Mouse (Mus musculus) liver, adult 2 months (tissue): ENCODE measurements around the gene Hpcal1. TPM values are rescaled to one million over a fixed set of nuclear protein-coding genes. Genes with fewer than 3 reads are reported as not detected.
"Not testable (repeated sequence)": the region's sequence is repeated elsewhere in the genome, so short reads cannot be mapped to it uniquely, and the experiment has no call there.

Experiments
- DNase-seq: peaks from one replicate; pipeline ENCODE4 v3.0.0-alpha.2; 2011; ENCODE audit warnings: low read depth, low spot score; ENCODE audit errors: extremely low read depth
- H3K27ac ChIP-seq: fragments of 200-500 bp; replicated peaks from 2 replicates; pipeline ENCODE4 v1.5.1; 2012; ENCODE audit warnings: low read depth, mild to moderate bottlenecking, control low read depth, inconsistent platforms, low read length; ENCODE audit not compliant: insufficient read depth
- H3K27me3 ChIP-seq: fragments of 200-500 bp; 2 replicates; pipeline ENCODE4 v1.6.1; 2012; ENCODE audit warnings: mild to moderate bottlenecking, moderate library complexity, low read length, inconsistent platforms; ENCODE audit not compliant: control insufficient read depth, insufficient read depth
- H3K36me3 ChIP-seq: fragments of 200-500 bp; 2 replicates; pipeline ENCODE4 v1.6.1; 2012; ENCODE audit warnings: low read length, inconsistent platforms; ENCODE audit not compliant: control insufficient read depth, insufficient read depth
- H3K4me1 ChIP-seq: fragments of 200-500 bp; 2 replicates; pipeline ENCODE4 v1.6.1; 2011; ENCODE audit warnings: low read length; ENCODE audit not compliant: control insufficient read depth, insufficient read depth
- H3K4me3 ChIP-seq: fragments of 200-500 bp; 2 replicates; pipeline ENCODE4 v1.5.1; 2011; ENCODE audit warnings: low read depth, mild to moderate bottlenecking, control low read depth, low read length, moderate library complexity; ENCODE audit not compliant: insufficient read depth
- H3K79me2 ChIP-seq: fragments of 200-500 bp; 2 replicates; pipeline ENCODE4 v1.6.1; 2012; ENCODE audit warnings: inconsistent platforms, mild to moderate bottlenecking, low read length, moderate library complexity; ENCODE audit not compliant: control insufficient read depth, insufficient read depth
- H3K9ac ChIP-seq: fragments of 200-500 bp; 2 replicates; pipeline ENCODE4 v1.6.1; 2012; ENCODE audit warnings: low read depth, mild to moderate bottlenecking, control low read depth, inconsistent platforms, low read length
- CTCF ChIP-seq: fragments of 200-500 bp; IDR thresholded peaks from 2 replicates; pipeline ENCODE4 v1.5.1; 2011; ENCODE audit warnings: low read depth, low read length, control low read depth
- POLR2A ChIP-seq: fragments of 200-500 bp; IDR thresholded peaks from 2 replicates; pipeline ENCODE4 v1.6.1; 2011; ENCODE audit warnings: low read length, control low read depth; ENCODE audit not compliant: insufficient read depth; ENCODE audit errors: extremely low read depth
- WGBS: fragments of 180-500 bp; shearing (Covaris S2); methylation state at CpG from one replicate; pipeline ENCODE4 v1.1.7; 2018; 5-methylcytosine and 5-hydroxymethylcytosine counted together
- polyA plus RNA-seq: library from polyadenylated mRNA; depleted of rRNA; stranded (reverse); fragments of >200 nt; gene quantifications from 2 replicates; pipeline ENCODE4 v1.2.3, GENCODE M21; 2012; rRNA removed
- total RNA-seq: library from RNA; depleted of rRNA; stranded (reverse); fragments of >200 nt; gene quantifications from 2 replicates; pipeline ENCODE4 v1.2.3, GENCODE M21; 2014; rRNA removed

The Hpcal1 gene
- total and polyA plus RNA-seq, 2 experiments: 8.5 to 23.2 TPM

- no peaks in the 10 kb centered on the region for H3K79me2 ChIP-seq
- peak; percentile 33 for DNase-seq
- no peaks in the 10 kb centered on the region for H3K4me1 ChIP-seq
- H3K9ac ChIP-seq: no peak overlapping the region
- no peak overlapping the region for H3K27ac ChIP-seq
- no peaks in the 10 kb centered on the region for H3K27me3 ChIP-seq
- no peak overlapping the region for H3K4me3 ChIP-seq
- no peaks in the 10 kb centered on the region for H3K36me3 ChIP-seq
- WGBS: 36% methylated on average over 2 of the region's 2 CpGs
- TF ChIP-seq POLR2A (no peak), CTCF (peak; percentile 20; the same call in 1 of the 2 replicates)
These were observed 117.9 kb downstream of the Hpcal1 start for GRCm38 (mm10) chr12:17808542-17808941.

- H3K4me1 ChIP-seq, H3K9ac ChIP-seq, H3K4me3 ChIP-seq, H3K27ac ChIP-seq, H3K79me2 ChIP-seq, H3K27me3 ChIP-seq, H3K36me3 ChIP-seq, DNase-seq: not testable (repeated sequence)
- 90% methylated on average over 1 of the region's 1 CpGs for WGBS
These were observed 144.6 kb downstream of the Hpcal1 start for GRCm38 (mm10) chr12:17835279-17835678.

Other genes with a start within 250 kb of the Hpcal1 start
- gene Odc1, start 146.1 kb upstream of the Hpcal1 start, total RNA-seq: 114 and 122 TPM in 2 replicates
- gene Odc1, start 146.1 kb upstream of the Hpcal1 start, polyA plus RNA-seq: 40.9 and 44.1 TPM in 2 replicates